Mouse (Mus musculus): ENCODE data around the gene Gm10647. TPM values are rescaled to one million over a fixed set of nuclear protein-coding genes. Genes with fewer than 3 reads are reported as not detected.
"Not testable (repeated sequence)": the region's sequence is repeated elsewhere in the genome, so short reads cannot be mapped to it uniquely, and the experiment has no call there.

The Gm10647 gene
- polyA plus RNA-seq (2012; rRNA removed) = 0.33 and 0.44 TPM in 2 replicates

- no peak within 1 kb of the TSS for H3K27ac ChIP-seq (ENCODE audit: insufficient read depth, low read length)
- TF ChIP-seq POLR2A (IDR thresholded peaks at IDR 0.05; ENCODE audit: borderline replicate concordance, insufficient read depth, low read length) (no peak), CTCF (IDR thresholded peaks at IDR 0.05; ENCODE audit: borderline replicate concordance, insufficient read depth, low read depth, low read length) (no peak)
- no peaks in the 10 kb centered on the region for H3K27me3 ChIP-seq (ENCODE audit: control insufficient read depth, insufficient read depth, low read length)
- peaks cover 3% of the 10 kb centered on the region; the same call in 1 of the 2 replicates for H3K4me1 ChIP-seq (ENCODE audit: control insufficient read depth, insufficient read depth, low read length)
- H3K4me3 ChIP-seq (replicated peaks; ENCODE audit: insufficient read depth, low read depth, low read length) = peak within 1 kb of the TSS; percentile 88
- 78% methylated on average over 5 of the region's 5 CpGs for WGBS
- DNase-seq = no peak
Observed at GRCm38 (mm10) chr9:66796739-66797138, at the start of gene Gm10647. TSS of gene Gm10647 (plus strand) at chr9:66797039.

- TF ChIP-seq CTCF (IDR thresholded peaks at IDR 0.05; ENCODE audit: borderline replicate concordance, insufficient read depth, low read depth, low read length) = no peak
- no peak for TF ChIP-seq POLR2A (IDR thresholded peaks at IDR 0.05; ENCODE audit: borderline replicate concordance, insufficient read depth, low read length)
- 91% methylated on average over 15 of the region's 15 CpGs for WGBS
- Histone ChIP-seq H3K27ac (ENCODE audit: insufficient read depth, low read length) (no peak overlapping the region), H3K4me3 (replicated peaks; ENCODE audit: insufficient read depth, low read depth, low read length) (no peak overlapping the region), H3K27me3 (ENCODE audit: control insufficient read depth, insufficient read depth, low read length) (no peaks in the 10 kb centered on the region), H3K4me1 (ENCODE audit: control insufficient read depth, insufficient read depth, low read length) (peaks cover 4% of the 10 kb centered on the region; the same call in 1 of the 2 replicates)
- DNase-seq = no peak
Observed at GRCm38 (mm10) chr9:66748390-66748789, 48.4 kb upstream of the Gm10647 start.

DNA sequence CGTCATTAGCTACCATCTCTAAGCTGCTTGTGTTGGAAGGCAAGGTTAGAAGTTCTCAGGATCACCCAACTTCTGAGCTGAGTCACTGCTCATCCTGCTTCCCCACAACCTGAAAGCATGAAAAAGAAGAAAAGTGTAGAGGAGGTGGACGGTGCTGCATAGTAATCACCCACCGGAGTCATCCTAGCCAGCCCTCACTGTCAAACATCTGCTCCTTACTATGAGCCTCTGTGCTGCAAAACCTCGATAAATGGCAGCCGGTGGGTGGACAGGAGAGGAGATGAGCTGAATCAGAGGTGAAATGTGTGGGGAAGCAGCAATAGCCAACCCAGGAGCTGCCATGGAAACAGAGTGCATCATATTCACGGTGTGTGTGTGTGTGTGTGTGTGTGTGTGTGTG lies 44.0 kb upstream of the Gm10647 start:
- DNase-seq = no peak
- H3K27ac ChIP-seq (ENCODE audit: insufficient read depth, low read length) = no peak overlapping the region
- no peaks in the 10 kb centered on the region for H3K4me1 ChIP-seq (ENCODE audit: control insufficient read depth, insufficient read depth, low read length)
- no peaks in the 10 kb centered on the region for H3K27me3 ChIP-seq (ENCODE audit: control insufficient read depth, insufficient read depth, low read length)
- TF ChIP-seq CTCF (IDR thresholded peaks at IDR 0.05; ENCODE audit: borderline replicate concordance, insufficient read depth, low read depth, low read length) = no peak
- no peak for TF ChIP-seq POLR2A (IDR thresholded peaks at IDR 0.05; ENCODE audit: borderline replicate concordance, insufficient read depth, low read length)
- 58% methylated on average over 6 of the region's 6 CpGs for WGBS
- H3K4me3 ChIP-seq (replicated peaks; ENCODE audit: insufficient read depth, low read depth, low read length) = no peak overlapping the region

DNA sequence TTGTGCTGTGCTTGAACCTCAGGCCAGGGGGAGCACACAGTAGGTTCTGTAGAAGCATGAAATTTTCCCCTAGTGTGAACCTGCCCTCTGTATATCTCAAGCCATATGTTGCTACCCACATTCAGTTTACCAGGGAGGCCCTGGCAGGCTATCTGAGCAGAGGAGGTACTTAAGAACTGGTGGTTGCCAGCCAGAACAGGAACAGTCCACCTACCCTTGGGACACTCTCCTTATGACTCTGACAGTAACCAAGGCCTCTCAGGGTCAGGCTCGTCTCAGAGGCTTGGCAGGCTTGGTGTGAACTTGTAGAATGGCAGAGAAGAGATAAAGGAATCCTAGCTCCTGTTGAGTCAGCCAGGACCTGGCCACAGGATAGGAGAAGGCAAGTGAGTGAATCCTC lies 35.8 kb upstream of the Gm10647 start:
- Histone ChIP-seq H3K27me3 (ENCODE audit: control insufficient read depth, insufficient read depth, low read length) (no peaks in the 10 kb centered on the region), H3K27ac (ENCODE audit: insufficient read depth, low read length) (no peak overlapping the region), H3K4me1 (ENCODE audit: control insufficient read depth, insufficient read depth, low read length) (no peaks in the 10 kb centered on the region; the same call in 1 of the 2 replicates), H3K4me3 (replicated peaks; ENCODE audit: insufficient read depth, low read depth, low read length) (no peak overlapping the region)
- WGBS = 88% methylated on average over 1 of the region's 1 CpGs
- DNase-seq = no peak
- no peak for TF ChIP-seq POLR2A (IDR thresholded peaks at IDR 0.05; ENCODE audit: borderline replicate concordance, insufficient read depth, low read length)
- no peak for TF ChIP-seq CTCF (IDR thresholded peaks at IDR 0.05; ENCODE audit: borderline replicate concordance, insufficient read depth, low read depth, low read length)

- Histone ChIP-seq H3K4me1 (ENCODE audit: control insufficient read depth, insufficient read depth, low read length) (no peaks in the 10 kb centered on the region), H3K27ac (ENCODE audit: insufficient read depth, low read length) (no peak overlapping the region), H3K27me3 (ENCODE audit: control insufficient read depth, insufficient read depth, low read length) (no peaks in the 10 kb centered on the region), H3K4me3 (replicated peaks; ENCODE audit: insufficient read depth, low read depth, low read length) (no peak overlapping the region)
- WGBS = 79% methylated on average over 1 of the region's 1 CpGs
- no peak for DNase-seq
- TF ChIP-seq POLR2A (IDR thresholded peaks at IDR 0.05; ENCODE audit: borderline replicate concordance, insufficient read depth, low read length) (no peak), CTCF (IDR thresholded peaks at IDR 0.05; ENCODE audit: borderline replicate concordance, insufficient read depth, low read depth, low read length) (no peak)
Observed at GRCm38 (mm10) chr9:66768721-66769120, 28.1 kb upstream of the Gm10647 start.

DNA sequence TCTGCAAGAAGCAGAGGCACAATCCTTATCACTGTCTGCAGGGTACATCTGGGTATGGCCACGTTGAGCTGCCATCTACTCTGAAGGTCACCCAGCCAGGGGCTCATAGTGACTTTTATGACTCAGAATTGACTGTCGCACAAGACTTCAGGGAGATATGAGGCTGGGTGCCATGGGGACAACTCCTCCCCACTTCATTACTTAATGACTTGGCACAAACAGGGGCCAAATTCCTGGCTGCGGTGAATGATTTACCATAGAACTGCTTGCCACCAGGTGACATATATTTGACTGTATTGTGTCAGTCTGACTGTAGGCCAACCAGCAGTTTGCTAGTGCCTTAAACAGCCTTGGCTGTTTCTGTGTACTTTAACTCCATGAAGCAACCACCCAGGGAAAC lies 27.6 kb upstream of the Gm10647 start:
- H3K4me3 ChIP-seq (replicated peaks; ENCODE audit: insufficient read depth, low read depth, low read length) = no peak overlapping the region
- no peak overlapping the region for H3K27ac ChIP-seq (ENCODE audit: insufficient read depth, low read length)
- no peaks in the 10 kb centered on the region for H3K27me3 ChIP-seq (ENCODE audit: control insufficient read depth, insufficient read depth, low read length)
- H3K4me1 ChIP-seq (ENCODE audit: control insufficient read depth, insufficient read depth, low read length) = no peaks in the 10 kb centered on the region
- no peak for TF ChIP-seq POLR2A (IDR thresholded peaks at IDR 0.05; ENCODE audit: borderline replicate concordance, insufficient read depth, low read length)
- no peak for TF ChIP-seq CTCF (IDR thresholded peaks at IDR 0.05; ENCODE audit: borderline replicate concordance, insufficient read depth, low read depth, low read length)
- DNase-seq = no peak
- WGBS = 45% methylated on average over 3 of the region's 3 CpGs

GRCm38 (mm10) chr9:66770701-66771100 lies 26.1 kb upstream of the Gm10647 start:
- H3K27me3 ChIP-seq (ENCODE audit: control insufficient read depth, insufficient read depth, low read length) = no peaks in the 10 kb centered on the region
- no peak for DNase-seq
- TF ChIP-seq POLR2A (IDR thresholded peaks at IDR 0.05; ENCODE audit: borderline replicate concordance, insufficient read depth, low read length) (no peak), CTCF (IDR thresholded peaks at IDR 0.05; ENCODE audit: borderline replicate concordance, insufficient read depth, low read depth, low read length) (no peak)
- H3K4me3 ChIP-seq (replicated peaks; ENCODE audit: insufficient read depth, low read depth, low read length) = no peak overlapping the region
- no peaks in the 10 kb centered on the region for H3K4me1 ChIP-seq (ENCODE audit: control insufficient read depth, insufficient read depth, low read length)
- H3K27ac ChIP-seq (ENCODE audit: insufficient read depth, low read length) = no peak overlapping the region

DNA sequence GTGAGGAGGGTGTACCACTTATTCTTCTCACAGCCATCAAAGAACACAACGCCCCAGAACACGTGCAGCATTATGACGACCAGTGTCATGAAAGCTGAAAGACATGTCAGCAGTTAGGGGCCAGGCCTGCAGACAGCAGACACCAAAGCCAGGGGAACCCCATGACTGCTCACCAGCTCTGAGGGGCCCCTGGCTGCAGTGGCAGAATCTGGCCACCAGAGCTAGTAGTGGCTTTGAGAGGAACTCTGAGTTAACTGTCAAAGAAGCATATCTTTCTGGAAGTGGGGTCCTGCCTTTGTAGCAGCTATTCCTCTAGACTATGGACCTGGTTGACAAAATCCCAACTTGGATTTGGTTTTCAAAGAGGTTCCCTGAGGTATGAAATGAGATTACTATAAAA lies 12.3 kb upstream of the Gm10647 start:
- H3K27ac ChIP-seq (ENCODE audit: insufficient read depth, low read length); H3K4me3 ChIP-seq (replicated peaks; ENCODE audit: insufficient read depth, low read depth, low read length); DNase-seq; H3K27me3 ChIP-seq (ENCODE audit: control insufficient read depth, insufficient read depth, low read length); H3K4me1 ChIP-seq (ENCODE audit: control insufficient read depth, insufficient read depth, low read length): not testable (repeated sequence)
- WGBS = 60% methylated on average over 1 of the region's 3 CpGs
